Mouse (Mus musculus): Measurements from ENCODE around the gene Polr2l.
A peak's percentile ranks its signal among the peaks of the same experiment; 100 is the strongest.

Gene Polr2l

GRCm38 (mm10) chr7:141432741-141433516 is 42.0 kb downstream of the Polr2l start:
- no peak for DNase-seq (ENCODE audit: low read depth, low spot score)

GRCm38 (mm10) chr7:141432186-141432611 is 42.7 kb downstream of the Polr2l start:
- no peak for DNase-seq (ENCODE audit: low read depth, low spot score)

- no peak for DNase-seq (ENCODE audit: low read depth, low spot score)
Measured at GRCm38 (mm10) chr7:141431434-141432185, 43.3 kb downstream of the Polr2l start.

- DNase-seq (ENCODE audit: low read depth, low spot score), result no peak
Measured at GRCm38 (mm10) chr7:141430585-141431240, 44.2 kb downstream of the Polr2l start.

- no peak for DNase-seq (ENCODE audit: low read depth, low spot score)
Measured at GRCm38 (mm10) chr7:141429840-141430584, 44.9 kb downstream of the Polr2l start.

- peak; percentile 96 for DNase-seq (ENCODE audit: low read depth, low spot score)
Measured at GRCm38 (mm10) chr7:141429310-141429709, 45.6 kb downstream of the Polr2l start, which contains the start of gene Cend1. Cend1 (minus strand) TSS chr7:141429491.

- no peak for DNase-seq (ENCODE audit: low read depth, low spot score)
Measured at GRCm38 (mm10) chr7:141428701-141429100, 46.2 kb downstream of the Polr2l start.

- no peak for DNase-seq (ENCODE audit: low read depth, low spot score)
Measured at GRCm38 (mm10) chr7:141426948-141427730, 47.8 kb downstream of the Polr2l start.

- DNase-seq (ENCODE audit: low read depth, low spot score), result no peak
Measured at GRCm38 (mm10) chr7:141423811-141424210, 51.1 kb downstream of the Polr2l start.

All from ES-CJ7 (cell line).